Mouse (Mus musculus) heart, embryonic 10.5 days (tissue): ENCODE data around the gene Ift46. TPM values are rescaled to one million over a fixed set of nuclear protein-coding genes. Genes with fewer than 3 reads are reported as not detected.
A peak's percentile ranks its signal among the peaks of the same experiment; 100 is the strongest.

Experiments used
- DNase-seq: peaks from one replicate; pipeline ENCODE4 v3.0.0-alpha.2; 2017; ENCODE audit warnings: low spot score
- H3K27ac ChIP-seq: fragments of 300-500 bp; sonication (generic); 2 replicates; pipeline ENCODE4 v1.5.1; 2016; ENCODE audit warnings: mild to moderate bottlenecking
- H3K27me3 ChIP-seq: fragments of 300-500 bp; sonication (generic); 2 replicates; pipeline ENCODE4 v1.6.1; 2016; ENCODE audit warnings: mild to moderate bottlenecking; ENCODE audit not compliant: poor library complexity, insufficient read depth, severe bottlenecking
- H3K36me3 ChIP-seq: fragments of 300-500 bp; sonication (generic); 2 replicates; pipeline ENCODE4 v1.6.1; 2016; ENCODE audit warnings: mild to moderate bottlenecking, moderate library complexity
- H3K4me1 ChIP-seq: fragments of 300-500 bp; sonication (generic); 2 replicates; pipeline ENCODE4 v1.6.1; 2016; ENCODE audit warnings: mild to moderate bottlenecking
- H3K4me3 ChIP-seq: fragments of 300-500 bp; sonication (generic); 2 replicates; pipeline ENCODE4 v1.5.1; 2016; ENCODE audit warnings: mild to moderate bottlenecking, moderate library complexity
- H3K9me3 ChIP-seq: fragments of 300-500 bp; sonication (generic); 2 replicates; pipeline ENCODE4 v1.6.1; 2016; ENCODE audit warnings: mild to moderate bottlenecking, moderate library complexity
- WGBS: fragments of 180-500 bp; shearing (Covaris S2); methylation state at CpG from one replicate; pipeline ENCODE4 v1.1.7; 2016; 5-methylcytosine and 5-hydroxymethylcytosine counted together
- polyA plus RNA-seq: library from polyadenylated mRNA; unstranded; fragments of >200 nt; fragmentation: Nextera tagmentation; extraction: Ambion mirVana; gene quantifications from 2 replicates; pipeline ENCODE4 v1.2.1, GENCODE M21; 2016

Gene Ift46
- 77.2 and 84.8 TPM in 2 replicates for polyA plus RNA-seq

DNA sequence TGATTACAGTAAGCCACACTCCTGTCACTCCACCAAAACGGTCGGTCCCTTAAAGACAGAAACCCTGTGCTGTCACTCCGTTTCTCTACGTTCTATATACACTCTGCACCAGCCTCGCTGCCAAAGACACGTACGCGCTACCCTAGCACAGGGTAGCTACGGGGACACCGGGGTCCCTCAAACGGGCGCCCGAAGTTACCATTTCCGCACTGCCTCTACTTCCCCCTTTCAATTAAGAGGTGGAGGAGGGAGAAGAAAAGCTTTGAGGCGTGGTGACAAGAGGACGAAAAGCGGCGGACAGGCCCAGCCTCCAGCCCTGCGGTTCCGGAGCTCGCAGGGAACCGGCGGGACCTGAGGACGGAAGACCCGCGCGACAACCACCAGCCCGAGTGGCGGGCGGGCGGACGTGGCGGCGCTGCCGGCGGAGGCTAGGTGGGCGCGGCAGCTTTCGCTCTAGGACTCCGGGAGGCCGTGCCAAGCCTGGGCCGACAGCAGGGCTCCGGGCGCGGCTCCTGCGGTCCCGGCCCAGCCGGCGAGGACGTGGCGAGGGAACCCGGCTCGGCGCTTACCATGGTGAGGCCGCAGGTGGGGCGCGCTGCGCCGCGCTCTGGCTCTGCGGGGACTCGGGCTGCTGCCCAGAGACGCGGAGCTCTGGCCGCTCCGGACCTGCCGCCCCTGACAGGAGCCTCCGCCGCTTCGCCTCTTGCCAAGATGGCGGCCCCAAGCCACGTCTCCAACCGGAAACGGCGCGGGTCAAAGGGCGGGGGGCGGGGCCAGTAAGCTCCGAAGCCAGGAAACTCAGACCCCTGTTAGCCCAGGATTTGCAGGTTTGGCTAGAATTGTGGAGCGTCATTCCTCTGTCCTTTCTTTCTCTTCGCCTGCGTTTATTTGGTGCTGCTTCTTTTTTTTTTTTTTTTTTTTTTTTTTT, at the start of gene Ift46, which contains the start of gene Arcn1:
Ift46 (plus strand) TSS at position 808 of the 928 bp plus-strand sequence.
Arcn1 (minus strand) TSS at position 745 of the 928 bp plus-strand sequence.
- DNase-seq, result peak; percentile 95

DNA sequence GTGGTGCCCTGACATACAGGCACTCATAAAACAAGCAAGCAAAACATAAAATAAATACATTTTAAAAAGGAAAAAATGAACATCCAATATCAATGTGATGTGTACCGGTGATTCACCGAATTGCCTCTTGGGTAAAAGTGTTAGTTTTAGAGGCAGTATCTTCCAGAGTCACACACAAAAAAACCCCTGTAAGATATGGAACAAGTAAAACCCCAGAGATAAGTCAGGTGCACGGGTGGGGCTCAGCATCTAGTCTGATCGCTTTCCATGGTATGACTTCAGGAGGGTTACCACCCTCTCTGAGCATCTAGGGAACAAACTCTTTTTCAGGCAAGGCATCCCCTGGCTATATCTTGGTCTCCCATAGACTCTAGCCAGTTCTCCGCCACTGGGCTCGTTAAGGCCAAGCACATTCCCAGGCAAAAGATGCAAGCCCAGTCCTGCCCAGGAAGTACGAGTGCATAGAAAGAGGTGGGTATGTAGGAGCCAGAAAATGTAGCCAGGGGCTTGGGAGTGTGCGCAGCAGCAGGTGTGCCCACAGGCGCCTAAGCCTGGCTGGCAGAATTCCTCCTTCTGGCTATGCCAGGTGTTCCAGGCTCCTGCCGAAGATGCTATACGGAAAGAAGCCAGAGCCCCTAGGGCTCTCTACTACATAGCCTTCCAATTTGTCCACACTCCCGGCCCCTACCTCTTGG, 48.6 kb upstream of the Ift46 start:
- Histone ChIP-seq H3K4me3 (no peak overlapping the region), H3K27me3 (no peaks in the 10 kb centered on the region), H3K36me3 (peaks cover 43% of the 10 kb centered on the region), H3K4me1 (peaks cover 62% of the 10 kb centered on the region), H3K9me3 (no peaks in the 10 kb centered on the region), H3K27ac (no peak overlapping the region)
- 83% methylated on average over 12 of the region's 12 CpGs for WGBS
- DNase-seq, result no peak

More for the DNA sequence above, at the start of gene Ift46, which contains the start of gene Arcn1:
- Histone ChIP-seq H3K4me3 (peak within 1 kb of the TSS; percentile 100), H3K4me1 (peaks cover 20% of the 10 kb centered on the region), H3K9me3 (no peaks in the 10 kb centered on the region), H3K36me3 (no peaks in the 10 kb centered on the region), H3K27me3 (no peaks in the 10 kb centered on the region), H3K27ac (peak within 1 kb of the TSS; percentile 99)
- WGBS, result under 1% methylated on average over 82 of the region's 82 CpGs

DNA sequence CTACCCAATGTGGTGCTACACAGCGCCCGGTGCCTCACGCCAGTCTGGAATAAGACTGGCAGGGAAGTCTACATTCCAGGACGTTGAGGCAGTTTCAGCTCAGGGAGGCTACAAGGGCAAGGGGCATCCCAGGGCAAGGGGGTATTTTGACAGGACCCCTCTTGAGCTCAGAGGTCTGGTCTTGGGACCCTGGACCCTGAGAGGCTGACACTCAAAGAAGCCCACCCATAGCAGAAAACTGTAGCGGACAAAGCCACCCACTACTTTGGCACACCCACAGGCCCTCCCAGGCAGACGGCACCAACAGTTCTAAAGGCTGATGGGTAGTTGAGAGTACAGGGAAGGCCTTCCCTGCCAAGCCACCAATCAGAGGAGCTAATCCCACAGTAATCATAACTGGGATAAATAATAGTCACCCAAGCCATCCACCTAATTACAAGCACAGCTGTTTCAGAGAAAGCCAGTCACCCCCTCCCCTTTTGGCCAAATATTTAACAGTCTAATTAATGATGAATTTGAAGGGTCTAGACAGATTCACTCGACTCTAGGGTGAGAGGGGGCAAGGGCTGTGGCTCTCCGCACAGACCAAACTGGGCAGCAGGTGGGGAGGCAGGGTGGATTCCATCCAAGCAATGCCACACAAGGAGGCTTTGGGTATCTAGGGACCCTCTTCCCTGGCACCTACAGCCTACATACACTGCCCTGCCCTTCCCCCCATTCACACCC, 47.9 kb upstream of the Ift46 start:
- no peaks in the 10 kb centered on the region for H3K27me3 ChIP-seq
- H3K27ac ChIP-seq, result peak overlapping the region; percentile 89
- peak overlapping the region; percentile 69 for H3K4me3 ChIP-seq
- no peak for DNase-seq
- 82% methylated on average over 8 of the region's 8 CpGs for WGBS
- H3K4me1 ChIP-seq, result peaks cover 69% of the 10 kb centered on the region
- H3K9me3 ChIP-seq, result no peaks in the 10 kb centered on the region
- peaks cover 37% of the 10 kb centered on the region for H3K36me3 ChIP-seq

DNA sequence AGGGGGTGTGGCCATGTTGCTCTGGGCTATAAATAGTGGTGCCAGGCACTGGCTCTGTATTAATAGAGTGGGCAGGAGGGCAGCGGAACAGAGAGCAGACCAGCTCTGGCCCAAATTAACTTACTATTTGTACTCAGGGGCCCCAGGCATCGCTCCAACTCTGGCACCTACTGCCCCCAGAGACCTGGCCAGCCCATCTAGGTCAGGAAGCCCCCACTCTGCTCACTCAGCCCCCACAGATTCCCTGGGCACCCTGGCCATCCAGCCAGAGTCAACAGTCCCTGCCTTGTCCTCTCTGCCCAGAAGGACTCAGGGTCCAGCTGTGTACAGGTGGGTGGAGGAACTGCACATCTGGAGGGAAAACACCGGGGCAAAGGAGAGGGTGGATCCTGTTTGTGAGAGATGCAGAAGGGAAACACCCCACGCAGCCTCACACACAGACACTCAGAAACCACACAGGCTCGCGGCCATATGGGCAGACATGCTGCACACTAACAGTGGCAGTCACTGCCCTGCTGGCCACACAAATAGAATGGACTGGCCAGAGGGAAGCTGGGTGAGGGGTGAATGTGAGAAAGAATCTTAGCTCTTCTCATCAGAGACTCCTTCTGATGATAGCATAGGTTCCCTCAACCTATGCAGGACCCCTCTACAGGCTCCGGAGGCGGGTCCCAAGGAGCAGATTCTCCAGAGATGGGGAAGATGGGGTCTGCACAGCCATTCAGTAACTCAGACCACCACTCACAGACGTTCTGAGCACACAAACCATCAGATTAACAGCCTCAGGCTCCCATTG, 47.2 kb upstream of the Ift46 start:
- Histone ChIP-seq H3K4me1 (peaks cover 76% of the 10 kb centered on the region), H3K27ac (peak overlapping the region; percentile 89), H3K4me3 (peak overlapping the region; percentile 69), H3K36me3 (peaks cover 32% of the 10 kb centered on the region), H3K27me3 (no peaks in the 10 kb centered on the region), H3K9me3 (no peaks in the 10 kb centered on the region)
- 24% methylated on average over 9 of the region's 9 CpGs for WGBS
- DNase-seq, result no peak

DNA sequence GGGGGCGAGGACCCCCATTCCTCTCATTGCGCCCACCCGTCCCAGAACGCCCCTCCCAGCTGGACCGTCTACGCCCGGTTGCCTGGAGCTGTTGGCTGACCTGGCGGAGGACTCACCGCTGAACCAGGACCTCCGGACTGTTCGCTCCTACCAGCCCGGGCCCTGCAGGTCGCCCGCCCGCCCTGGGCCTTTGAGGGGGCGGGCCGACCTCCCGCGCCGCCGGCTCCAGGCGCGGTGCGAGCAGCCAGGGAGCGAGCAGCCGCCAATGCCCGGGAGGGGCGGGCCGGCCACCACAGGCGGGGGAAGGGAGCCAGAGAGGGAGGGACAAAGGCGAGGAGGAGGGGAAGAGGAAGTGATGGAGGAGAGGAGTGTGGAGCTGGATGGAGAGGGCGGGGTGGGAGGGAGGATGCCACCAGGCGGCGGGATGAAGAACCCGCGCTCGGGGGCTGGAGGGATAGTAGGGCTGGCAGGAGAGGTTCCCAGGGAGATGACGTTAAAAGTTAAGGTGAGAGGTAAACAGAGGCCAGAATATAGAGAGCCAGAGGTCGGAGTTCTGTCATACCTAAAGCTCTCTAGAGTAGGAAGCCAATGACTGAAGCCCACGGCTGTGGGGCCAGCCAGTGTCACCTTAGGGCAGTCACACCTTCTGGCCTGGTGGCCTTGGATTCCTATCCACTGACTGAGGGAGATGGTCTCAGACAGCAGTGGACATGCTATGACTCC, 46.4 kb upstream of the Ift46 start:
- DNase-seq, result peak; percentile 92
- Histone ChIP-seq H3K36me3 (peaks cover 30% of the 10 kb centered on the region), H3K9me3 (no peaks in the 10 kb centered on the region), H3K27me3 (no peaks in the 10 kb centered on the region), H3K4me1 (peaks cover 84% of the 10 kb centered on the region), H3K27ac (peak overlapping the region; percentile 89), H3K4me3 (peak overlapping the region; percentile 69)
- under 1% methylated on average over 40 of the region's 40 CpGs for WGBS

DNA sequence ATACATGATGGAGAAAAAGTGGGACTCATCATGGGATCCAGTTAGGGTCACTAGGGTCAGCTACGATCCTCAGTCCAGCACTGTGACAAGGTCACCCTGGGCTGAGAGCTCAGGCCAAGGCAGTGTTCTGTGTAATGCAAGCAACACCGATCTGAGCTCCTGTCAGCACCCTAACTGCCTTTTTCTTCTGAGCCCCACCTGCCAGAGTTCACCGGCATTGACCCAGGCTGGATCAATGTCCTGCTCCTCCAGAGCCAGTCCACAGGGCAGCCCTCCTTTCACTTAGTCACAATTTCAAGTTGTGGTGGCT, 45.9 kb upstream of the Ift46 start:
- H3K4me1 ChIP-seq, result peaks cover 88% of the 10 kb centered on the region
- no peaks in the 10 kb centered on the region for H3K27me3 ChIP-seq
- H3K36me3 ChIP-seq, result peaks cover 28% of the 10 kb centered on the region
- 44% methylated on average over 3 of the region's 3 CpGs for WGBS
- DNase-seq, result no peak
- peak overlapping the region; percentile 89 for H3K27ac ChIP-seq
- H3K9me3 ChIP-seq, result no peaks in the 10 kb centered on the region
- peak overlapping the region; percentile 69 for H3K4me3 ChIP-seq

DNA sequence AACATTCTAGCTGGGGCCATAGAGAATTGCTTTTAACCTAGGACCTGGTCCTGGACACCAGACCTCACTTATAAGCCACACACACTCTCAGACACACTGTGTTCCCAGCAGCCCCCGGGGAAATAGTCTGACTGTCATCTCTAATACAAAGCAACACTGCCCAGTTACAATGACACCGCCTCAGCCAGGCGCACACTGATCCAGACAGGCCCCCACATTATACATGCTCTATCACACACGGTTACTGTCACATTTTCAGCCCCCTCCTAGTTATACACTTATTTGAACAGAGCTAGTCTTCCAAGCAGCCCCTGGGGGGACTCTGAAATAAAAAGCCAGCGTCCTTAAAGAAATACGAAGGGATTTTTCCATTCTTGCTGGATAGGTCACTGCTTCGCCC, 45.1 kb upstream of the Ift46 start:
- 74% methylated on average over 7 of the region's 7 CpGs for WGBS
- H3K27ac ChIP-seq, result peak overlapping the region; percentile 78; the same call in 1 of the 2 replicates
- no peak for DNase-seq
- no peak overlapping the region for H3K4me3 ChIP-seq
- H3K27me3 ChIP-seq, result no peaks in the 10 kb centered on the region
- peaks cover 90% of the 10 kb centered on the region for H3K4me1 ChIP-seq
- peaks cover 20% of the 10 kb centered on the region for H3K36me3 ChIP-seq
- no peaks in the 10 kb centered on the region for H3K9me3 ChIP-seq

DNA sequence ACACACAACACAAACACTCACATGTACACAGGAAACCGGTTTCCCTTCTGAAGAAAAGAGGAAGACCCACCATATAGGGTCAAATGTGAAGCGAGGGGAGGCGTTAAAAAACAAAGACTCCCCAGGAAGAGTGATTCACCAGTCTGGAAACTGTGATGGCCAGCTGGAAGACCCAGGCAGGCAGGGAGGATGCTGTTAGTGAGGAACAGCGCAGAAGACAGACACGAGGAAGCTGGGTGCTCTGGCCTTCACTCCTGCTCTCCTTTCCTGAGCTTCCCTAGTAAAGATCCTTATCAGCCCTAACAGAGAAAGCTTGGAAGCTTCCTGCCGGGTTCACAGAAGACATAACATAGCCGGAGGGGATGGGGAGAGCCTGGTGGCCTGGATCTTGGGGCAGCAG, 44.7 kb upstream of the Ift46 start:
- Histone ChIP-seq H3K27me3 (no peaks in the 10 kb centered on the region), H3K4me1 (peaks cover 87% of the 10 kb centered on the region), H3K27ac (peak overlapping the region; percentile 78), H3K36me3 (peaks cover 16% of the 10 kb centered on the region), H3K9me3 (no peaks in the 10 kb centered on the region), H3K4me3 (no peak overlapping the region)
- DNase-seq, result no peak
- WGBS, result 29% methylated on average over 7 of the region's 7 CpGs

DNA sequence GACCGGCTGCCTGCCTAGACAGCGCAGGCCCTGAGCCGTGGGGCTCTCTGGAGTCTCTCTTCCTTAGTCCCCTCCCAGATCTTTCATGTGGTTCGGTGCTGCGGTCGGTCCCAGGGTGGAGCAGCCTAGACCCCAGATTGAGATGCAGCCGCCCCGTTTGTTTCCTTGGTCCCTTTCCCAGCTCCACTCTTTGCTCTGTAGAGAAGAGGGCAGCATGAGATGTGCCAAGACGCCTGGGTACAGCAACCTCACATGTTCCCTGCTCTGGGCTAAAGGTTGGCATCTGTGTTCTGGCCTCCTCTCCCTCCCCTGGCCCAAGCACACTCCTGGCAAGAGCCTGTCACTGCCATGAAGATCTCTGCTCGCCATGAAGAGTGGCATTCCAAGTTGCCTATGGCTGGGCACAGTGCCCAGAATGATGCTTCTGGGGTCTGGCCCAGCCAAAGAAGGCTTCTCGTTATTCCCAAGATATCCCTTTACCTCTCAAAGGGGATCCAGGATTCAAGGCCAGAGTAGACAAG, 44.1 kb upstream of the Ift46 start:
- no peak overlapping the region for H3K4me3 ChIP-seq
- H3K27ac ChIP-seq, result peak overlapping the region; percentile 78
- 53% methylated on average over 11 of the region's 11 CpGs for WGBS
- H3K9me3 ChIP-seq, result no peaks in the 10 kb centered on the region
- H3K27me3 ChIP-seq, result no peaks in the 10 kb centered on the region
- peaks cover 87% of the 10 kb centered on the region for H3K4me1 ChIP-seq
- 0 out of 2 replicates have a peak, but pooled peaks cover 11% of the 10 kb centered on the region for H3K36me3 ChIP-seq
- DNase-seq, result no peak

DNA sequence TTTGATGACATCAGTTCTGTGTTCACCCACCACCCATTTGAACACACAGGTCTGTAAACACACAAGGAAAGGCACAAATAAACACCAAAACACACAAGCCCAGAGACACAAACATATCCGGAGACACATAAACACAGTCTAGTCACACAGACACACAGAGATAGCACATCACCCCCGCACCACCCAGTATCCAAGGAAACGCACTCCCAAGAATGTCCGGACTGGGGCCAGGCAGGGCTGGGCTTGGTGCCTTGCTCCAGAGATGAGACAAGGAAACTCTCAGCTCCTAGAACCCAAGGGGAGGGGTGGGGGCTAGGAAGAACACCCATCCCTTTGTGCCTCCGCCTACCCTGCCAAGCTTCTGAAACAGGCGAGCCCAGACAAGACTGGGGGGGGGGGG, 43.5 kb upstream of the Ift46 start:
- DNase-seq, result no peak
- Histone ChIP-seq H3K9me3 (no peaks in the 10 kb centered on the region), H3K4me3 (no peak overlapping the region), H3K27ac (peak overlapping the region; percentile 78; the same call in 1 of the 2 replicates), H3K27me3 (no peaks in the 10 kb centered on the region), H3K4me1 (peaks cover 85% of the 10 kb centered on the region), H3K36me3 (0 out of 2 replicates have a peak, but pooled peaks cover 11% of the 10 kb centered on the region)
- WGBS, result 47% methylated on average over 6 of the region's 6 CpGs

DNA sequence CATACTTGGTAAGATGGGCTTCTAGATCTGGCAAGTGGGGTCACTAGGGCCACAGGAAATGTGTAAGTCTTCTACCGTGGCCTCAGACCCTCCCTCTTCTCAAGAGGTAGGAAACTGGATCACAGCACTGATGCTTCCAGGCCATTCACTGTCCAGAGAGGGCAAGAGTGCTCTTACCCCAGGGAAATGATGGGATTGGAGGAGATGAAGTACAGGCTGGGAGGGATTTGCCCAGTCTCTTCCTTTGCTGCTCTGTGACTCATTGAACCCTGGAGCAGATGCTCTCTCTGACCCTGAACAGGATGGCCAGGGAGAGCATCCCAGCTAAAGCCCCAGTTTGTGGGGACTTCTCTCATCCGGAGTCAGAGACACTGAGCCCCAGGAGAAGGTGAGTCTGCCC, 43.0 kb upstream of the Ift46 start:
- no peaks in the 10 kb centered on the region for H3K27me3 ChIP-seq
- no peaks in the 10 kb centered on the region for H3K9me3 ChIP-seq
- 0 out of 2 replicates have a peak, but pooled peaks cover 11% of the 10 kb centered on the region for H3K36me3 ChIP-seq
- DNase-seq, result no peak
- H3K4me1 ChIP-seq, result peaks cover 81% of the 10 kb centered on the region
- WGBS, result 56% methylated on average over 2 of the region's 2 CpGs
- peak overlapping the region; percentile 23; the same call in 1 of the 2 replicates for H3K27ac ChIP-seq
- H3K4me3 ChIP-seq, result no peak overlapping the region
